Mouse (Mus musculus) 3134 (cell line): ENCODE data around the gene Dpm3.
"Not testable (repeated sequence)": the region's sequence is repeated elsewhere in the genome, so short reads cannot be mapped to it uniquely, and the experiment has no call there.

ENCODE experiments used
- DNase-seq: peaks from one replicate; pipeline ENCODE4 v3.0.0-alpha.2; 2011; ENCODE audit warnings: low spot score; ENCODE audit not compliant: insufficient read length; ENCODE audit errors: extremely low read depth

Gene Dpm3

GRCm38 (mm10) chr3:89259076-89259475 lies at the start of gene Dpm3:
Gene Dpm3 (plus strand): TSS chr3:89259358.
- DNase-seq, result no peak

- DNase-seq, result no peak
Measured at GRCm38 (mm10) chr3:89209731-89210130, 49.4 kb upstream of the Dpm3 start.

- no peak for DNase-seq
Measured at GRCm38 (mm10) chr3:89210162-89210561, 49.0 kb upstream of the Dpm3 start.

GRCm38 (mm10) chr3:89210731-89211130 lies 48.4 kb upstream of the Dpm3 start:
- peak; percentile 38 for DNase-seq

GRCm38 (mm10) chr3:89213803-89214530 lies 45.2 kb upstream of the Dpm3 start:
- peak; percentile 90 for DNase-seq

- no peak for DNase-seq
Measured at GRCm38 (mm10) chr3:89214681-89215411, 44.3 kb upstream of the Dpm3 start, which contains the start of gene Thbs3. Gene Thbs3 (plus strand): TSS chr3:89215180.

- DNase-seq, result peak; percentile 60
Measured at GRCm38 (mm10) chr3:89215853-89216252, 43.3 kb upstream of the Dpm3 start.

- not testable (repeated sequence) for DNase-seq
Measured at GRCm38 (mm10) chr3:89216407-89216806, 42.8 kb upstream of the Dpm3 start.

- no peak for DNase-seq
Measured at GRCm38 (mm10) chr3:89218271-89218670, 40.9 kb upstream of the Dpm3 start.

- DNase-seq, result no peak
Measured at GRCm38 (mm10) chr3:89219546-89219945, 39.6 kb upstream of the Dpm3 start.

GRCm38 (mm10) chr3:89221167-89221566 lies 38.0 kb upstream of the Dpm3 start:
- no peak for DNase-seq

- no peak for DNase-seq
Measured at GRCm38 (mm10) chr3:89224796-89225195, 34.4 kb upstream of the Dpm3 start.

- no peak for DNase-seq
Measured at GRCm38 (mm10) chr3:89225321-89225815, 33.8 kb upstream of the Dpm3 start.

- no peak for DNase-seq
Measured at GRCm38 (mm10) chr3:89225918-89226317, 33.2 kb upstream of the Dpm3 start.

- no peak for DNase-seq
Measured at GRCm38 (mm10) chr3:89226361-89226760, 32.8 kb upstream of the Dpm3 start.

GRCm38 (mm10) chr3:89226900-89227299 lies 32.3 kb upstream of the Dpm3 start, which contains the start of gene Mtx1:
Gene Mtx1 (minus strand): TSS chr3:89227088.
- DNase-seq, result no peak

GRCm38 (mm10) chr3:89227307-89228179 lies 31.6 kb upstream of the Dpm3 start:
- DNase-seq, result peak; percentile 41

- peak; percentile 84 for DNase-seq
Measured at GRCm38 (mm10) chr3:89228180-89228549, 31.0 kb upstream of the Dpm3 start.

- no peak for DNase-seq
Measured at GRCm38 (mm10) chr3:89228836-89229235, 30.3 kb upstream of the Dpm3 start, which contains the start of gene Muc1. Gene Muc1 (plus strand): TSS chr3:89229057.

GRCm38 (mm10) chr3:89229276-89229675 lies 29.9 kb upstream of the Dpm3 start:
- DNase-seq, result no peak

- DNase-seq, result no peak
Measured at GRCm38 (mm10) chr3:89230561-89230960, 28.6 kb upstream of the Dpm3 start.
